Mouse (Mus musculus): ENCODE results near the gene Kdm6b. TPM values are rescaled to one million over a fixed set of nuclear protein-coding genes. Genes with fewer than 3 reads are reported as not detected.
"Not testable (repeated sequence)": the region's sequence is repeated elsewhere in the genome, so short reads cannot be mapped to it uniquely, and the experiment has no call there.

Kdm6b gene
- polyA plus RNA-seq, 1 experiment from 2014 or later = 43.4 TPM

DNA sequence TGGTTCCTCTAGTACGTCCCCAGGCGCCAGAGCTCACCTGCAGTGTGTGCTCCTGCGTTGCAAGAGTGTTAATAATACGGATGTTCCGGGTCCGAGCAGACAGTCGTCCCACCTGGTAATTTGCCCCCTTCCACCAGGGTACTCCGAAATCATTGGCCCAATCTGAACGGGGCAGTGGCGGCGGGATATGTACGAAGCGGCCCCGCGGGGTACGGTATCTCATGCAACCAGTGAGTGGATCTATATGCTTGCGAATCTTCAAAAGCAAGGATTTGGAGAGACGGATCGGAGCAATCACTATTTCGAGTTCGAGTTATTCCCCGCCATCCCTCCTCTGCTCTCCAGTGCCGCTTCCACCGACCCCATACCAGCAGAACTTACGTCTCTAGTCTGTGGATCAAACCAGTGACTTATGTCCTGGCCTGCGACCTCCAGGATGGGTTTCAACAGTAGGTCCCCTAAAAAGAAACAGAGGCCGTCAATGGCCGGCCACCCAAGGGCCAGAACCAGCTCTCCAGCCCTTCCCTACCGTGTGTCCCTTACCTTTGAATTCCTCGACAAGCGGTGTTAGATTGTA lies 18.8 kb downstream of the Kdm6b start:
- not testable (repeated sequence) for H3K27me3 ChIP-seq; H3K9me3 ChIP-seq; ATAC-seq (ENCODE audit: insufficient number of reproducible peaks, insufficient read depth, low FRiP score, low TSS enrichment); H3K36me3 ChIP-seq
- peaks cover 35% of the 10 kb centered on the region for H3K4me1 ChIP-seq
- peak overlapping the region; percentile 64 for H3K4me2 ChIP-seq (replicated peaks)
- H3K9ac ChIP-seq = peak overlapping the region; percentile 72
- peak overlapping the region; percentile 67 for H3K4me3 ChIP-seq
- peak overlapping the region; percentile 96 for H3K27ac ChIP-seq
- under 1% methylated on average over 31 of the region's 31 CpGs for WGBS

DNA sequence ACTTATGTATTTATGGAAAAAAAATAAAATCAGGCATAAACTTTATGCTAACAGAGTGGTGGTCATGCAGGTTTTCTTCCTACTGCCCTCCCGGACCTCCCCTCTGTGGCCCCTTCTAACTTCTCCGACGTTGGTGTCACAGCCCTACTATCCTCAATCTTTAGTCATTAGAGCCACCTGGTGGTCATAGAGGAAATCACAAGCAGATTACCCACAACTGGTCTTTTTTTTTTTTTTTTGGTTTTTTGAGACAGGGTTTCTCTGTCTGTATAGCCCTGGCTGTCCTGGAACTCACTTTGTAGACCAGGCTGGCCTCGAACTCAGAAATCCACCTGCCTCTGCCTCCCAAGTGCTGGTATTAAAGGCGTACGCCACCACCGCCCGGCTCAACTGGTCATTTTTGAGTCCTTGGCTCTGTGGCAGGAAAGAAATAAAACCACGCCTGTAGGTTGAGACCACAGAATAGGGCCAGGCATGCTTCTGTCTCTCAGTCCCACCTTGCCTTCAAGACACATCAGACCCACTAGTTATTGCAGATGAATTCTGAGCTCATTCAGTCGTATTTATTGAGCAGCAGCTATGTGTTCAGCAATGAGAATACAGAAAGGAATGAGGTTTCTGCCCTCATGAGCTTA lies 23.0 kb downstream of the Kdm6b start:
- no peaks in the 10 kb centered on the region for H3K9me3 ChIP-seq
- 44% methylated on average over 10 of the region's 10 CpGs for WGBS

DNA sequence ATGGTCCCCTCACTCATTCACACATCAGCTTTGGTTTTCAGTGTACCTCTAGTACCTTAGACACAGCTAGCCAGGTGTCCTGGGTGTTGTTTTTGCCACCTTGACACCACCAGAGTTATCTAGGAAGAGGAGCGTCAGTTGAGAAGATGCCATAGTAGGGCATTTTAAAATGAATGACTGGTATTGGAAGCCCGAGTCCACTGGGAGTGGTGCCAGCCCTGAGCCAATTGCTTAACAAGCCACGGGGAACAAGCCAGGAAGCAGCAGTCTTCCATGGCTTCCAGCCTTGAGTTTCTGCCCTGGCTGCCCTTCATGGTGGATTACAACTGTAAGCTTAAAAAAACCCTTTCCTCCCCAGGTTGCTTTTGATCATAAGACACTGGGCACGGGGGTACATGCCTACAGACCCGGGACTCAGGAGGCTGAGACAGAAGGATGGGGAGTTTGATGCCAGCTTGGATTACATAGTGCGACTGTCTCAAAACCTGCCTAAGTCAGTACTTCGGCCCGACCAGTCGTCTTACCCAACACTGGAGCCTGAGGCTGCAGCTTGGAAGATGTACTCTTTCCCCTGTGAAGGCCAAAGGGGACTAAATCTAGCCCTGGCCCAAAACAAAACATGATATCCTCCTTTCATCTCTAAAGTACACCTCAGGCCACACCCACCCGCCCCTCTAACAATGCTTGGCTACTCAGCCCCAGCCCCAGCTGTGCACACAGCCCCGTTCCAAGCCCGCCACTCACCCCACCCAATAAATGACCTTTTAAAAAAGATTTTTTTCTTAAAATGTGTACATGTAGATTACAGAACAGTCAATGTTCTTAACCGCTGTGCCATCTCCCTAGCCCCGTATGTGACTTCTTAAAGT lies 23.7 kb downstream of the Kdm6b start:
- no peaks in the 10 kb centered on the region for H3K27me3 ChIP-seq
- H3K4me2 ChIP-seq (replicated peaks) = no peak overlapping the region
- no peaks in the 10 kb centered on the region for H3K9me3 ChIP-seq
- WGBS = 64% methylated on average over 14 of the region's 14 CpGs
- H3K36me3 ChIP-seq = peaks cover 5% of the 10 kb centered on the region; the same call in 1 of the 2 replicates
- no peak overlapping the region for H3K4me3 ChIP-seq
- H3K9ac ChIP-seq = no peak overlapping the region
- H3K4me1 ChIP-seq = peaks cover 10% of the 10 kb centered on the region
- H3K27ac ChIP-seq = no peak overlapping the region
- no peak for ATAC-seq (ENCODE audit: insufficient number of reproducible peaks, insufficient read depth, low FRiP score, low TSS enrichment)

More for the DNA sequence above, 23.0 kb downstream of the Kdm6b start:
- Histone ChIP-seq H3K9ac (no peak overlapping the region), H3K27ac (no peak overlapping the region), H3K36me3 (peaks cover 5% of the 10 kb centered on the region; the same call in 1 of the 2 replicates), H3K4me2 (replicated peaks) (no peak overlapping the region), H3K4me3 (no peak overlapping the region), H3K4me1 (peaks cover 10% of the 10 kb centered on the region), H3K27me3 (no peaks in the 10 kb centered on the region)
- no peak for ATAC-seq (ENCODE audit: insufficient number of reproducible peaks, insufficient read depth, low FRiP score, low TSS enrichment)

DNA sequence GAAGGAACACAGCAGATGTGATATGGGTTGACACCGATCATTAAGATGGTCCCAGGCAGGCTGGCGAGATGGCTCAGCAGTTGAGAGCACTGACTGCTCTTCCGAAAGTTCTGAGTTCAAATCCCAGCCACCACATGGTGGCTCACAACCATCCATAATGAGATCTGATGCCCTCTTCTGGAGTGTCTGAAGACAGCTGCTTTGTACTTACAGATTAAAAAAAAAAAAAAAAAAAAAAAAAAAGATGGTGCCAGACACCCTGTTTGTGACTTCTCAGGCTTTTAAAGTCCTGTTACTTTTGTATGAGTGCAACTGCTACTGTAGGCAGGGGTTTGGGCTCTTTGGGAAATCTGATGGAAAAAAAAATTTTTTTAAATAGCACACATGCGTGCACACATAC lies 24.8 kb downstream of the Kdm6b start:
- H3K4me2 ChIP-seq (replicated peaks) = no peak overlapping the region
- H3K36me3 ChIP-seq = peaks cover 5% of the 10 kb centered on the region; the same call in 1 of the 2 replicates
- H3K4me3 ChIP-seq = no peak overlapping the region
- H3K9me3 ChIP-seq = no peaks in the 10 kb centered on the region
- peaks cover 7% of the 10 kb centered on the region for H3K4me1 ChIP-seq
- H3K9ac ChIP-seq = no peak overlapping the region
- H3K27ac ChIP-seq = no peak overlapping the region
- no peaks in the 10 kb centered on the region for H3K27me3 ChIP-seq
- 94% methylated on average over 4 of the region's 4 CpGs for WGBS
- ATAC-seq (ENCODE audit: insufficient number of reproducible peaks, insufficient read depth, low FRiP score, low TSS enrichment) = no peak

DNA sequence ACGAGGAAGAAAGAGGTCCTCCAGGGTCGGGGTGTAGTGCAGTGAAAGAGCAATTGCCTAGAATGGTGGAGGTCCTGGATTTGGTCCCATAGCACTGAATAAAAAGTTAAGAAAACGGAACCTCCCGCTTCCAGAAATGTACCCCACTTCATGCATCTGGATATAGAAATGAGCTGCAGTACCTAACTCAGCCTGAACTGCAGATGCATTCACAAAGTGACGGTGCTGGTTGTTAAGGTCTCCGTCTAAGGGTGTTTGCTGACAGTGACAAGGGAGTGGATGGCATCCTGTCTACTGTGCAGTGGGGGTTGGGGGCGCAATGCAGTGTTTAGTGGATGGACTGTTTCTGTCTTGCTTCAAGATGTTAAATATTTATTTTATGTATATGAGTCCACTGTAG lies 26.7 kb downstream of the Kdm6b start:
- WGBS = 83% methylated on average over 7 of the region's 7 CpGs

DNA sequence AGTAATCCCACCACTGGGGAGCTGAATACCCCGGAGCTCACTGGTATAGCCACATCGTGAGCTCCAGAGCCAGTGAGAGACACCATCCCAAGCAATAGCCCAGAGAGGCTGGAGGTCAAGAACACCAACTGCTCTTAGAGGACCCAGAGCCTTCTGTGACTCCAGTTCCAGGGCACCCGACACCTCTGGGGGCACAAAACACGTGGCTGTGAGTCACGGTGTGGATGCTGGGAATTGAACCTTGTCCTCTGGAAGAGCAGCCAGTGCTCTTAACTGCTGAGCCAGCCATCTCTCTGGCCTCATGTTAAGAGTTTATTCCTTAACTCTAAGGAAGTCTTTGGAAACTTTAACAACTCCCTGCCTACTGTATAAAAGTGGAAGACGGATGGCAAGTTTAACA lies 28.5 kb downstream of the Kdm6b start:
- Histone ChIP-seq H3K4me2 (replicated peaks) (no peak overlapping the region), H3K27ac (no peak overlapping the region), H3K4me3 (no peak overlapping the region), H3K27me3 (no peaks in the 10 kb centered on the region), H3K9me3 (no peaks in the 10 kb centered on the region), H3K4me1 (peaks cover 4% of the 10 kb centered on the region), H3K9ac (no peak overlapping the region), H3K36me3 (no peaks in the 10 kb centered on the region)
- ATAC-seq (ENCODE audit: insufficient number of reproducible peaks, insufficient read depth, low FRiP score, low TSS enrichment) = no peak
- WGBS = 81% methylated on average over 6 of the region's 6 CpGs

More for the DNA sequence above, 26.7 kb downstream of the Kdm6b start:
- ATAC-seq (ENCODE audit: insufficient number of reproducible peaks, insufficient read depth, low FRiP score, low TSS enrichment) = no peak
- Histone ChIP-seq H3K27me3 (no peaks in the 10 kb centered on the region), H3K27ac (no peak overlapping the region), H3K4me3 (no peak overlapping the region), H3K4me1 (peaks cover 7% of the 10 kb centered on the region), H3K9ac (no peak overlapping the region), H3K4me2 (replicated peaks) (no peak overlapping the region), H3K9me3 (no peaks in the 10 kb centered on the region), H3K36me3 (no peaks in the 10 kb centered on the region)

DNA sequence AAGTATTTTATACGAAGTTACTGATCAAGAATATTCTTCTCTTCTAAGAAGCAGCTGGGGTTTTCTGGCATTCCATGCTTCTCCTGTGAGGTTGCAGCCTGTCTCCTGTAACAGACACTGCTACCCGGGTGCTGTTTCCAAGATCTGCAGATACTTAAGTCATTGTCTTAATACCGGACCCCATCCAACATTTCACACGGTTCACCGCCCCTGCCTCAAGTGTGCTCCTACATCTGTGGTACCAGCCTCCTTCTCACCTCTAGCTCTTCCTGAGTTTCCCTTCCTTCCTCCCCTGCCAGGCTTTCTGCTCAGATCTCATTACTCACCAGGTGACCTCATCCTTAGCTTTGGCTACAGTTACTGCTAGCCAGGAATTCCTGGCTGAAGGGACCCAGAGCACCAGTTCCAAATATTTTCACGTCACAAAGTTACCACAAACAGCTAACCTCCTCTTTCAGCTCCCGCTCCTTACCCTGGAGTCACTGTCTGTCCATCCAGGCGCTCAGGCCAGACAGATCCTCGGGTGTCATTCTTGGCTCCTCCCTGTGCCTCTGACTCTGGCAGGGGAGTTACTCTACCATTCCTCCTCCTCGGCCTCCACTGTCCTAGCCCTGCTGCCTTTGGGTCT lies 30.9 kb downstream of the Kdm6b start:
- ATAC-seq (ENCODE audit: insufficient number of reproducible peaks, insufficient read depth, low FRiP score, low TSS enrichment) = 0 out of 2 replicates have a peak, but pooled peaks have one; percentile 22
- H3K9me3 ChIP-seq = no peaks in the 10 kb centered on the region
- no peaks in the 10 kb centered on the region for H3K27me3 ChIP-seq
- no peak overlapping the region for H3K27ac ChIP-seq
- no peak overlapping the region for H3K9ac ChIP-seq
- H3K4me3 ChIP-seq = no peak overlapping the region
- 62% methylated on average over 10 of the region's 10 CpGs for WGBS
- no peaks in the 10 kb centered on the region for H3K4me1 ChIP-seq
- peaks cover 8% of the 10 kb centered on the region for H3K36me3 ChIP-seq
- no peak overlapping the region for H3K4me2 ChIP-seq (replicated peaks)

DNA sequence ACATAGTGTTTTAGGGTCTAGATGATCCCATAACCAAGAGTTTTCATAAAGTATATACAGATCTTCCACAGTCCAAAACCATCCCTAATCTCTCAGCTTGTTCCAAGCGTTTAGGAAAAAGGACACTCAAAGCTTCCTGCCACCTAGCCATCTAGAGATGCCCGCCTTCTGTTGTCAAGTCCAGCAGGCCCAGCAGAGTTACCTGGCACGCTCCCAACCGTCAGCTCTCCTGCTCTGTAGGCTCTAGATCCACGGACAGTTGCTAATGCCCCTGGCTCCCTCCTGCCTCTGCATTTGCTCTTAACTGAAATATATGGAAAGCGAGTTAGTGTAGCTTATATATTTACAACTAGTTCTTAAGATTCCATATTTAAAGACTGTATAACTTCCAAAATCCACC lies 32.1 kb downstream of the Kdm6b start:
- WGBS = 78% methylated on average over 6 of the region's 6 CpGs
- H3K9me3 ChIP-seq = no peaks in the 10 kb centered on the region

DNA sequence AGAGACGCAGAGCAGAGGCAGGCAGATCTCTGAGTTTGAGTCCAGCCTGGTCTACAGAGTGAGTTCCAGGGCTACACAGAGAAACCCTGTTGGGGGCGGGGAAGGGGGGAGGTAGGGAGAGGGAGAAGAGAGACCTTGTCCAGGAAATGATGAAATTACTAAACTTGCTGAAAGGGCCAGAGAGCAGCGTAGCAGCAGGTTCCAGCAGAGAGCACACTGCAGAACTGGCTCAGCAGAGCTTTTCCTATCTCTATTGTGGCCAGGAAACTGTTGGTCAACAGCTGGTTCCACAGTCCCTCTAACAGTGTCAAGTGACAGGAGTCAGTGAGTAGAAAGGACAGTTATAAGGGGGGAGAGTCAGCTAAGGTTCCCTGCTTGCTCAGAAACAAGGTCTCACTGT lies 33.9 kb downstream of the Kdm6b start:
- no peak overlapping the region for H3K4me3 ChIP-seq
- no peak for ATAC-seq (ENCODE audit: insufficient number of reproducible peaks, insufficient read depth, low FRiP score, low TSS enrichment)
- H3K4me2 ChIP-seq (replicated peaks) = no peak overlapping the region
- no peaks in the 10 kb centered on the region for H3K27me3 ChIP-seq
- no peaks in the 10 kb centered on the region for H3K4me1 ChIP-seq
- WGBS = 80% methylated on average over 3 of the region's 3 CpGs
- H3K36me3 ChIP-seq = peaks cover 13% of the 10 kb centered on the region
- no peaks in the 10 kb centered on the region for H3K9me3 ChIP-seq
- H3K9ac ChIP-seq = no peak overlapping the region
- H3K27ac ChIP-seq = no peak overlapping the region

More for the DNA sequence above, 32.1 kb downstream of the Kdm6b start:
- peaks cover 10% of the 10 kb centered on the region for H3K36me3 ChIP-seq
- H3K27me3 ChIP-seq = no peaks in the 10 kb centered on the region
- H3K4me3 ChIP-seq = no peak overlapping the region
- no peaks in the 10 kb centered on the region for H3K4me1 ChIP-seq
- H3K27ac ChIP-seq = no peak overlapping the region
- H3K9ac ChIP-seq = no peak overlapping the region
- no peak for ATAC-seq (ENCODE audit: insufficient number of reproducible peaks, insufficient read depth, low FRiP score, low TSS enrichment)
- no peak overlapping the region for H3K4me2 ChIP-seq (replicated peaks)

DNA sequence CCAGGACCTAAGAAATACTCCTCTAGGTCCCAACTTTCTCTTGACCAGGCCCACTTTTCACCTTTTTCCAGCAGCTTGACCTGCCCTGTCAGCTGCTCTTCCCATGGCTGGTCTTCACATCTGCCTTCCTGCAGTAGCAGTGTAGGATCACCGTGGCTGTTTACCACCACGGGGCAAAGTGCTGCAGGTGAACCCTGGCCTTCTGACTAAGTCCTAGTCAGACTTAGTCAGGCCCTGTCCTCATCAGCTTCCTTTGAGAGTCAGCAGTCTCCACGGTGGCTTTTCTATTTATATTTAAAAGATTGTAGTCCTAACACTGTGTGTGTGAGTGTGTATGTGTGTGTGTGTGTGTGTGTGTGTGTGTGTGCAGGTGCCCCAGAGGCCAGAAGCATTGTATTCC lies 35.7 kb downstream of the Kdm6b start:
- Histone ChIP-seq H3K27ac (no peak overlapping the region), H3K9me3 (no peaks in the 10 kb centered on the region), H3K36me3 (peaks cover 23% of the 10 kb centered on the region), H3K9ac (no peak overlapping the region), H3K4me2 (replicated peaks) (no peak overlapping the region), H3K27me3 (no peaks in the 10 kb centered on the region), H3K4me1 (no peaks in the 10 kb centered on the region), H3K4me3 (no peak overlapping the region)
- WGBS = 87% methylated on average over 3 of the region's 3 CpGs
- ATAC-seq (ENCODE audit: insufficient number of reproducible peaks, insufficient read depth, low FRiP score, low TSS enrichment) = no peak

DNA sequence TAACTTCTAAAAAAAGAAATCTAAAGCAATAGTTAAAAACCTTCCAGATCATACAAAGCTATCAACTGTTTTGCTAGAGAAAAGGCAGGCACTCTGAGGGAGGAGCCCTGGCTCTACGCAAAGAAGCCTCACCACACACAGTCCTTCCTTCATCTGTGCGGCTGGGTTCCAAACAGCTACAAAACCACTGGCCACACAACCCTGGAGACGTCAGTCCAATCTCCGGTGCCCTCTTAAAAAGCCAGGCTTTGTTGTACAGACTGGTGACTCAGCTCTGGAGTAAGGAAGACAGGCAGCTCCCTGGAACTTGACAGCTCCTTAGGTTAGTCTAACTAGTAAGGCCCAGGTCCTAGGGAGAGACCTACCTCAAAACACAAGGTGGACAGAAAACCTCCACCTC lies 37.8 kb downstream of the Kdm6b start:
- no peak overlapping the region for H3K27ac ChIP-seq
- no peak for ATAC-seq (ENCODE audit: insufficient number of reproducible peaks, insufficient read depth, low FRiP score, low TSS enrichment)
- H3K36me3 ChIP-seq = peaks cover 27% of the 10 kb centered on the region
- H3K4me3 ChIP-seq = no peak overlapping the region
- H3K27me3 ChIP-seq = no peaks in the 10 kb centered on the region
- H3K4me2 ChIP-seq (replicated peaks) = no peak overlapping the region
- 82% methylated on average over 4 of the region's 4 CpGs for WGBS
- peaks cover 21% of the 10 kb centered on the region for H3K4me1 ChIP-seq
- no peak overlapping the region for H3K9ac ChIP-seq
- H3K9me3 ChIP-seq = no peaks in the 10 kb centered on the region

All from embryonic facial prominence, embryonic 12.5 days (tissue).